Mouse (Mus musculus) embryonic fibroblast, embryonic 13.5 days (primary cell): ENCODE results near the gene Ddi1.

Experiments
- CTCF ChIP-seq: IDR thresholded peaks from 2 replicates; pipeline ENCODE4 v1.5.1; 2011; ENCODE audit warnings: mild to moderate bottlenecking, control low read depth, low read length, moderate library complexity, borderline replicate concordance; ENCODE audit not compliant: insufficient read depth
- POLR2A ChIP-seq: IDR thresholded peaks from 2 replicates; pipeline ENCODE4 v1.6.1; 2011; ENCODE audit warnings: low read depth, mild to moderate bottlenecking, control low read depth, low read length, moderate library complexity

DNA sequence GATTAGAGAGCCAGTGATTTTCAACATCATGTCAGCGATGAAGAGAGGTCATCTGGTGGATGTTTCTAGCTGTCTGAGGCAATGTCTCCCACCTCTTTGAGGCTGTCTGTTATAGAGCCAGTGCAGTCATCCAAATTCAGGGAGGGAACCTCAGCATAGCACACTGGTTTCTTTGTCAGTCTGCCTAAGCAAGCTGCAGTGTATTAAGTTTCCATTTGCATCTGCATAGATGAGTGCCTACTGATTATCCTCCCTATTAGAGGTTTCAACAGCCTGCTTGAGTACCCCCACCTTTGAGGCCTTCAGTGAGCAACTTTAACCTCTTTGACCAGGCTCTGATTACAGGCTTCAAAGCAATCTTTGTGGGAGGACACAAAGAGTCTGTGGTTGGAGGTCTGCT, 17.1 kb upstream of the Ddi1 start:
- TF ChIP-seq CTCF: no peak
- no peak for TF ChIP-seq POLR2A
